Mouse (Mus musculus) liver, embryonic 11.5 days (tissue): ENCODE data around the gene Hist3h2a. TPM values are rescaled to one million over a fixed set of nuclear protein-coding genes. Genes with fewer than 3 reads are reported as not detected.

Experiments
- ATAC-seq: fragments of 200-750 bp; cut with Nextera tagmentation; replicated peaks from 2 replicates; pipeline ENCODE4 v1.8.0; 2017; ENCODE audit warnings: moderate number of reproducible peaks, mild to moderate bottlenecking, moderate TSS enrichment, moderate library complexity; ENCODE audit not compliant: low FRiP score
- DNase-seq: peaks from one replicate; pipeline ENCODE4 v3.0.0-alpha.2; 2017; ENCODE audit warnings: low spot score
- H3K27ac ChIP-seq: fragments of 300-500 bp; sonication (generic); 2 replicates; pipeline ENCODE4 v1.5.1; 2014; ENCODE audit warnings: mild to moderate bottlenecking, low read depth, low read length, control low read depth
- H3K27me3 ChIP-seq: fragments of 300-500 bp; sonication (generic); replicated peaks from 2 replicates; pipeline ENCODE4 v1.6.1; 2014; ENCODE audit warnings: low read length, mixed read lengths; ENCODE audit not compliant: control insufficient read depth, insufficient read depth
- H3K36me3 ChIP-seq: fragments of 300-500 bp; sonication (generic); 2 replicates; pipeline ENCODE4 v1.6.1; 2014; ENCODE audit warnings: mild to moderate bottlenecking, low read length, moderate library complexity, mixed read lengths; ENCODE audit not compliant: control insufficient read depth, insufficient read depth
- H3K4me1 ChIP-seq: fragments of 300-500 bp; sonication (generic); replicated peaks from 2 replicates; pipeline ENCODE4 v1.6.1; 2014; ENCODE audit warnings: low read length, mixed read lengths; ENCODE audit not compliant: control insufficient read depth, insufficient read depth
- H3K4me2 ChIP-seq: fragments of 300-500 bp; sonication (generic); 2 replicates; pipeline ENCODE4 v1.6.1; 2014; ENCODE audit warnings: mild to moderate bottlenecking, control low read depth, moderate library complexity
- H3K4me3 ChIP-seq: fragments of 300-500 bp; sonication (generic); 2 replicates; pipeline ENCODE4 v1.5.1; 2014; ENCODE audit warnings: low read depth, low read length, control low read depth
- H3K9ac ChIP-seq: fragments of 300-500 bp; sonication (generic); 2 replicates; pipeline ENCODE4 v1.6.1; 2014; ENCODE audit warnings: low read depth, low read length, control low read depth
- H3K9me3 ChIP-seq: fragments of 300-500 bp; sonication (generic); 2 replicates; pipeline ENCODE4 v1.6.1; 2016; ENCODE audit warnings: low read length, inconsistent platforms, mixed read lengths; ENCODE audit not compliant: control insufficient read depth
- WGBS: fragments of 180-500 bp; shearing (Covaris S2); extraction: QIAGEN DNeasy Blood & Tissue Kit; methylation state at CpG from one replicate; pipeline ENCODE4 v1.1.7; 2014; 5-methylcytosine and 5-hydroxymethylcytosine counted together
- polyA plus RNA-seq: library from polyadenylated mRNA; unstranded; fragments of >200 nt; fragmentation: Nextera tagmentation; extraction: Ambion mirVana; gene quantifications from 2 replicates; pipeline ENCODE4 v1.2.1, GENCODE M21; 2014

Gene Hist3h2a
- polyA plus RNA-seq, 1 experiment from 2014 or later = 14.5 TPM

- WGBS = 67% methylated on average over 6 of the region's 6 CpGs
- Histone ChIP-seq H3K27ac (no peak overlapping the region), H3K4me1 (peaks cover 7% of the 10 kb centered on the region; the same call in 1 of the 2 replicates), H3K36me3 (no peaks in the 10 kb centered on the region), H3K27me3 (no peaks in the 10 kb centered on the region), H3K4me2 (no peak overlapping the region), H3K9ac (no peak overlapping the region), H3K4me3 (no peak overlapping the region), H3K9me3 (no peaks in the 10 kb centered on the region)
- DNase-seq (no peak), ATAC-seq (no peak)
Observed at GRCm38 (mm10) chr11:58969659-58970058, 15.2 kb downstream of the Hist3h2a start.

DNA sequence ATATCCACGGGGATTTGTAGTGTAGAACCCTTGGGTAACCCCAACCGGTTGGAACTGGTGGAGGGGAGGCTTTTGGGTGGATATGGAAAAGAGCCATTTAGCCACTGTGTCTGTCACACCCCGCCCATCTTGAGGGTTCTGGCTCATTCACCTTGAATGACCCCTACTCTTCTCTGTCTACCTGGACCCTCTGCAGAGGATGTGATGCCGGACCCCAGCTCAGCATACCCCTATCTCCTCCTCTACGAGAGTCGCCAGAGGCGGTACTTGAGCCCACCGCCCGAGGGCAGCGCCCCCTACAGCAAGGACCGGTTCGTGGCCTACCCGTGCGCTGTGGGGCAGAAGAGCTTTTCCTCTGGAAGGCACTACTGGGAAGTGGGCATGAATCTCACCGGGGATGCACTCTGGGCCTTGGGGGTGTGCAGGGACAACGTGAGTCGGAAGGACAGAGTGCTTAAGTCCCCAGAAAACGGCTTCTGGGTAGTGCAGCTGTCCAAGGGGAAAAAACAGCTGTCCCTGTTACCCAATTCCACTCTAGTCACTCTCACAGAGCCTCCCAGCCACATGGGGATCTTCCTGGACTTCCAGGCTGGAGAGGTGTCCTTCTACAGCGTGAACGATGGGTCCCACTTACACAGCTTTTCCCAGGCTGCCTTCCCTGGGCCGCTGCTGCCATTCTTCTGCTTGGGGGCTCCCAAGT lies 16.5 kb downstream of the Hist3h2a start:
- WGBS = 87% methylated on average over 21 of the region's 21 CpGs
- Histone ChIP-seq H3K4me1 (peaks cover 5% of the 10 kb centered on the region), H3K9me3 (no peaks in the 10 kb centered on the region), H3K36me3 (no peaks in the 10 kb centered on the region), H3K27ac (no peak overlapping the region), H3K27me3 (no peaks in the 10 kb centered on the region), H3K4me3 (no peak overlapping the region), H3K9ac (no peak overlapping the region), H3K4me2 (no peak overlapping the region)
- no peak for ATAC-seq
- no peak for DNase-seq

DNA sequence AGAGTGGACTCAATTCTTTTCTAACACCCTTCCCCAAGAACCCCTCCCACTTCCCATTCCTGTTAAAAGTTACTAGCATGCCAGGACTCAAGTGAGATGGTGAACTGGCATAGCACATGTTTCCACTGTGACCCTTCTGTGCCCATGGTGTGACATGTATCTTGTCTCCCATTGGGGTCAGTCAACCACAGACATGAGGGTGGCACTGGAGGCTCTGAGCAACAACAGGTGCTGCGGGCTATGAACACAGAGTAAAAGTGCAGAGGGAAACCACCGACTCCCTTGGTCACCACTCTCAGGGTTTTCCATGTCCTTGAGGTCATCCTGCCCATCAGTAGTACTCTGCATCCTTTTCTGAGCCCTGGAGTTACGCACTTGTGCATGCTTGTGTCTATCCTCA lies 17.3 kb downstream of the Hist3h2a start:
- Histone ChIP-seq H3K4me1 (peaks cover 7% of the 10 kb centered on the region), H3K4me2 (no peak overlapping the region), H3K4me3 (no peak overlapping the region), H3K9ac (no peak overlapping the region), H3K9me3 (no peaks in the 10 kb centered on the region), H3K27me3 (no peaks in the 10 kb centered on the region), H3K36me3 (no peaks in the 10 kb centered on the region), H3K27ac (no peak overlapping the region)
- ATAC-seq = no peak
- WGBS = 92% methylated on average over 3 of the region's 3 CpGs
- DNase-seq = no peak

DNA sequence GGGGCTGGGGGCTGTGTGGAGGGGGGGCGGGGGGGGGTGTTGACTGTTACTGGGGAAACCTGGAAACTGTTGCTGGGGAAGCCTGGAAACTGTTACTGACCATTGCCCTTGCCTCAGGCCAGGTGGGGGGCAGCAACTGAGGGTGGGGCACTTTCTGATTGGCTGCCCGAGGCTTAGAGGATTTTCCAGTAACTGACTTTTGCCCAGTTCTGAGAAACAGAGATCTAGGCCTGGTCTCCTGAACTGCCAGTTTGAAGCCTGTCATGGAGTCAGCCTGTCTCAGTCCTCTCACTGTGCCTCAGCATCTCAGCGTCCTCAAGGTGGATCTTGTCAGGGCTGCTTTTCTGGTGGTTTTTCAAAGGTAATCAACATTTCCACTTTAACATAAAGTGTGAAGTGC lies 19.9 kb downstream of the Hist3h2a start:
- DNase-seq (no peak), ATAC-seq (no peak)
- peaks cover 13% of the 10 kb centered on the region for H3K4me1 ChIP-seq
- H3K27me3 ChIP-seq = no peaks in the 10 kb centered on the region
- 72% methylated on average over 3 of the region's 3 CpGs for WGBS
- H3K9me3 ChIP-seq = no peaks in the 10 kb centered on the region
- H3K9ac ChIP-seq = no peak overlapping the region
- no peaks in the 10 kb centered on the region for H3K36me3 ChIP-seq
- no peak overlapping the region for H3K4me3 ChIP-seq
- no peak overlapping the region for H3K27ac ChIP-seq
- no peak overlapping the region for H3K4me2 ChIP-seq

DNA sequence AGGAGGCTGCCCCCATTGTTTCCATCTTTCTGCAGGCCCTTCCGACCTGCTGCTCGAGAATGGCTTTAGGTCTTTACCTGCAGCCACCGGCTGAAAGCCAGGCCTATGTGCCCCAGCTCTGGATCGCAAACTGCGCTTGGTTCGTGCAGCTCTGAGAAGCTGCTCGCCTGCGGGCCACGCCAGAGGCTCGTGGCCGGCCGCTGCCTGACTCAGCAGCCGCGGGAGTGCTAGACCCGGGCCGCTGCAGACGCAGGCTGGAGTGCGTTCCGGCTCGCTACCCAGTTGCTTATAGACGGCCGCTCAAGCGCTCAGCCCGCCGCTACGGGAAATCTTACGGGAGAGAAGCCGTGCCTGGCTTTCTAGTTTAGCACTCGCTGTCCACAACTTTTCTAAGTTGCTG lies 22.7 kb downstream of the Hist3h2a start:
- Histone ChIP-seq H3K4me1 (peaks cover 26% of the 10 kb centered on the region), H3K9me3 (no peaks in the 10 kb centered on the region), H3K27ac (peak overlapping the region; percentile 87), H3K4me2 (peak overlapping the region; percentile 82), H3K27me3 (no peaks in the 10 kb centered on the region), H3K4me3 (peak overlapping the region; percentile 89), H3K9ac (peak overlapping the region; percentile 93), H3K36me3 (0 out of 2 replicates have a peak, but pooled peaks cover 3% of the 10 kb centered on the region)
- DNase-seq = peak; percentile 63
- WGBS = 1% methylated on average over 29 of the region's 29 CpGs
- ATAC-seq = peak; percentile 60; the same call in 1 of the 2 replicates

- Histone ChIP-seq H3K9me3 (no peaks in the 10 kb centered on the region), H3K9ac (peak overlapping the region; percentile 93), H3K4me3 (peak overlapping the region; percentile 89), H3K36me3 (peaks cover 6% of the 10 kb centered on the region; the same call in 1 of the 2 replicates), H3K4me1 (peaks cover 26% of the 10 kb centered on the region), H3K27ac (peak overlapping the region; percentile 87), H3K4me2 (peak overlapping the region; percentile 82), H3K27me3 (no peaks in the 10 kb centered on the region)
- ATAC-seq (peak; percentile 27; the same call in 1 of the 2 replicates), DNase-seq (peak; percentile 65)
- 1% methylated on average over 21 of the region's 21 CpGs for WGBS
Observed at GRCm38 (mm10) chr11:58977607-58978026, 23.1 kb downstream of the Hist3h2a start.

- DNase-seq (peak; percentile 78), ATAC-seq (peak; percentile 76)
- Histone ChIP-seq H3K27ac (peak within 1 kb of the TSS; percentile 87), H3K27me3 (no peaks in the 10 kb centered on the region), H3K36me3 (peaks cover 10% of the 10 kb centered on the region), H3K4me2 (peak within 1 kb of the TSS; percentile 82), H3K9ac (peak within 1 kb of the TSS; percentile 93), H3K4me1 (peaks cover 26% of the 10 kb centered on the region), H3K4me3 (peak within 1 kb of the TSS; percentile 89), H3K9me3 (no peaks in the 10 kb centered on the region)
- under 1% methylated on average over 64 of the region's 64 CpGs for WGBS
Observed at GRCm38 (mm10) chr11:58978027-58978705, 23.7 kb downstream of the Hist3h2a start, which contains the start of gene Trim11. Gene Trim11 (plus strand): TSS chr11:58978093.

DNA sequence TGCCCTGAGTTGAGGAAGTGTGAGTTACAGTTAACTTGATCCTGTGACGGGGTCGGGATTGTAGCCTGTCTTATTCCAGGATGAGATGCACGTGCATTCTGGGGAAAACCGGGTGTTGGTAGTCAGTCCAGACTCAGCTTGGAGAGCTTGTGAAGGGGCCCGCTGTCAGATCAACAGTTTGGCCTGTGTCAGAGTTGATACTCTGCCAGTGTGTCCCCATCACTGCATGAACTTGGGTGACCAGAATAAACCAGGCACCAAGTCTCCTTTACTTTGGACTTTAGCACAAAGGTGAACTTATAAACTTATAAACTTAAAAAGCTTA lies 24.2 kb downstream of the Hist3h2a start:
- H3K4me1 ChIP-seq = peaks cover 26% of the 10 kb centered on the region

More for the DNA sequence above, 24.2 kb downstream of the Hist3h2a start:
- peak overlapping the region; percentile 82 for H3K4me2 ChIP-seq
- H3K9me3 ChIP-seq = no peaks in the 10 kb centered on the region
- H3K27me3 ChIP-seq = no peaks in the 10 kb centered on the region
- H3K36me3 ChIP-seq = peaks cover 11% of the 10 kb centered on the region
- ATAC-seq = 0 out of 2 replicates have a peak, but pooled peaks have one; percentile 5
- DNase-seq = no peak
- peak overlapping the region; percentile 89 for H3K4me3 ChIP-seq
- no peak overlapping the region for H3K27ac ChIP-seq
- peak overlapping the region; percentile 93 for H3K9ac ChIP-seq
- WGBS = 1% methylated on average over 5 of the region's 5 CpGs
